Mouse (Mus musculus) CH12.LX (cell line): ENCODE measurements around the gene Ap5m1.

Experiments
- CTCF ChIP-seq, 2 experiments: IDR thresholded peaks in 1 of 2; conservative IDR thresholded peaks in 1 of 2; 2 replicates each; pipeline ENCODE4 v1.5.1; 2011 to 2012; ENCODE audit warnings: low read depth in 2 of 2, low read length in 2 of 2, improper control_type of control experiment in 1 of 2, inconsistent platforms in 1 of 2, mild to moderate bottlenecking in 1 of 2, moderate library complexity in 1 of 2
- E2F4 ChIP-seq: IDR thresholded peaks from 2 replicates; pipeline ENCODE4 v1.6.1; 2011; ENCODE audit warnings: low read depth, low read length, improper control_type of control experiment; ENCODE audit not compliant: insufficient replicate concordance
- EP300 ChIP-seq: IDR thresholded peaks from 2 replicates; pipeline ENCODE4 v1.6.1; 2011; ENCODE audit warnings: low read length, improper control_type of control experiment
- GABPA ChIP-seq: IDR thresholded peaks from 2 replicates; pipeline ENCODE4 v1.6.1; 2012; ENCODE audit warnings: low read depth, low read length, improper control_type of control experiment, inconsistent platforms; ENCODE audit not compliant: insufficient replicate concordance
- POLR2A ChIP-seq: IDR thresholded peaks from 2 replicates; pipeline ENCODE4 v1.6.1; 2011; ENCODE audit warnings: low read depth, mild to moderate bottlenecking, improper control_type of control experiment, low read length
- SMC3 ChIP-seq: IDR thresholded peaks from 2 replicates; pipeline ENCODE4 v1.6.1; 2011; ENCODE audit warnings: low read depth, low read length, improper control_type of control experiment
- USF1 ChIP-seq: IDR thresholded peaks from 2 replicates; pipeline ENCODE4 v1.6.1; 2014; ENCODE audit warnings: low read depth, mild to moderate bottlenecking, inconsistent platforms, low read length, improper control_type of control experiment
- ZNF384 ChIP-seq: IDR thresholded peaks from 2 replicates; pipeline ENCODE4 v1.6.1; 2012; ENCODE audit warnings: low read depth, low read length, improper control_type of control experiment, inconsistent platforms

- TF ChIP-seq CTCF (conservative IDR thresholded peaks at IDR 0.05 in 1 of 2, IDR thresholded peaks at IDR 0.05 in 1 of 2; ENCODE audit: low read depth in 2 of 2, low read length in 2 of 2) (no peak), EP300 (no peak), E2F4 (no peak), POLR2A (no peak), SMC3 (no peak), USF1 (no peak), GABPA (no peak), ZNF384 (no peak)
Observed at GRCm38 (mm10) chr14:49074361-49074760, 8.5 kb downstream of the Ap5m1 start.
